Mouse (Mus musculus) intestine, embryonic 15.5 days (tissue): ENCODE results near the gene Ak2. TPM values are rescaled to one million over a fixed set of nuclear protein-coding genes. Genes with fewer than 3 reads are reported as not detected.
A peak's percentile ranks its signal among the peaks of the same experiment; 100 is the strongest.

Experiments
- ATAC-seq: fragments of 200-750 bp; cut with Nextera tagmentation; 2 replicates; pipeline ENCODE4 v1.8.0; 2017; ENCODE audit warnings: moderate TSS enrichment, moderate library complexity
- H3K27ac ChIP-seq: fragments of 300-500 bp; sonication (generic); 2 replicates; pipeline ENCODE4 v1.5.1; 2015; ENCODE audit warnings: mild to moderate bottlenecking, inconsistent platforms
- H3K27me3 ChIP-seq: fragments of 300-500 bp; sonication (generic); replicated peaks from 2 replicates; pipeline ENCODE4 v1.6.1; 2015; ENCODE audit warnings: inconsistent platforms
- H3K36me3 ChIP-seq: fragments of 300-500 bp; sonication (generic); 2 replicates; pipeline ENCODE4 v1.6.1; 2015; ENCODE audit warnings: inconsistent platforms
- H3K4me1 ChIP-seq: fragments of 300-500 bp; sonication (generic); replicated peaks from 2 replicates; pipeline ENCODE4 v1.6.1; 2015; ENCODE audit warnings: inconsistent platforms
- H3K4me2 ChIP-seq: fragments of 300-500 bp; sonication (generic); replicated peaks from 2 replicates; pipeline ENCODE4 v1.6.1; 2015; ENCODE audit warnings: mild to moderate bottlenecking, inconsistent platforms
- H3K4me3 ChIP-seq: fragments of 300-500 bp; sonication (generic); replicated peaks from 2 replicates; pipeline ENCODE4 v1.5.1; 2015; ENCODE audit warnings: inconsistent platforms
- H3K9ac ChIP-seq: fragments of 300-500 bp; sonication (generic); 2 replicates; pipeline ENCODE4 v1.6.1; 2015; ENCODE audit warnings: inconsistent platforms
- H3K9me3 ChIP-seq: fragments of 300-500 bp; sonication (generic); 2 replicates; pipeline ENCODE4 v1.6.1; 2016; ENCODE audit warnings: inconsistent platforms
- WGBS: fragments of 180-500 bp; shearing (Covaris S2); methylation state at CpG from one replicate; pipeline ENCODE4 v1.1.7; 2015; 5-methylcytosine and 5-hydroxymethylcytosine counted together
- polyA plus RNA-seq: library from polyadenylated mRNA; unstranded; fragments of >200 nt; fragmentation: Nextera tagmentation; extraction: Ambion mirVana; gene quantifications from 2 replicates; pipeline ENCODE4 v1.2.1, GENCODE M21; 2015

The Ak2 gene
- polyA plus RNA-seq, 1 experiment from 2014 or later, result 297 TPM

DNA sequence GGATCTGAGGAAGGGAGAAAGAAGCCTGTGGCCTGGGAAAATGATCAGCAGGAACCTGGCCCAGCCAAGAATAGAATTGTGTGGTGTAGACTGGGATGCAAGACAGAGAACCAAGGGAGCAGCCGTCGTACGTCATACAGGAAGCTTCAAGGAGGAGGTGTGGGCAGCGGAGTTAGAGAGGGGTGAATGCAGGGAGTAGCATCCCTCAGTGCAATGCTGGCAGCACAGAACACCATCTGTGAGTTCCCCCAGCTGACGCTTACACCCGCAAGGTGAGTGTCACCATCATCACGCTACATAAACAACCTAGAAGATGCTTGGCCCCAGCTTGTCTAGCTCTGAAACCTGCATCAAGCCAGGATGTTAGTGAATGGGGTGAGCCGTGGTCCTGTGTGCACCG is 28.0 kb downstream of the Ak2 start:
- Histone ChIP-seq H3K4me1 (peaks cover 17% of the 10 kb centered on the region), H3K4me2 (no peak overlapping the region), H3K9ac (no peak overlapping the region), H3K36me3 (no peaks in the 10 kb centered on the region), H3K4me3 (no peak overlapping the region), H3K27me3 (no peaks in the 10 kb centered on the region), H3K9me3 (no peaks in the 10 kb centered on the region), H3K27ac (no peak overlapping the region)
- no peak for ATAC-seq
- WGBS, result 71% methylated on average over 9 of the region's 9 CpGs

DNA sequence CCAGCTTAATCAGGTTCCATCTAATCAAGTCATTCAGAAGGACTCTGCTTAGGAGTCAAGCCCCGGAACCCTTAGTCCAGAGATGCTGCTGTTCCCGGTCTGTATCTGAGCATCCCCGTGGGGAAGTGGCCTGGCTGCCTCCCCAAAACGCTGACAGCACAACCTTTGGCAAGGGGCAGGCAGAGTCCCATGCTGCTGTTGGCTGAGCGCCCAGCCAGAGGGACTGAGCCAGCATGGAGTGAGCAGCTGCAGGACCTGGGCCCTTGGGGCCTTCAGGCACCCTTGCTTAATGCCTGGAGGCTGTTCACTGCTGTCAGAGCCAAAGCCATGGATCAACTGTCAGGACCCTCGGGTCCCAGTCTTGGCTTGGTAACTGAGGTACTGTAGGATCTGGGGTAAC is 28.7 kb downstream of the Ak2 start:
- H3K4me2 ChIP-seq, result no peak overlapping the region
- no peak overlapping the region for H3K4me3 ChIP-seq
- H3K27ac ChIP-seq, result no peak overlapping the region
- no peaks in the 10 kb centered on the region for H3K9me3 ChIP-seq
- no peak overlapping the region for H3K9ac ChIP-seq
- 50% methylated on average over 6 of the region's 6 CpGs for WGBS
- no peaks in the 10 kb centered on the region for H3K36me3 ChIP-seq
- H3K27me3 ChIP-seq, result no peaks in the 10 kb centered on the region
- peaks cover 21% of the 10 kb centered on the region for H3K4me1 ChIP-seq
- no peak for ATAC-seq

DNA sequence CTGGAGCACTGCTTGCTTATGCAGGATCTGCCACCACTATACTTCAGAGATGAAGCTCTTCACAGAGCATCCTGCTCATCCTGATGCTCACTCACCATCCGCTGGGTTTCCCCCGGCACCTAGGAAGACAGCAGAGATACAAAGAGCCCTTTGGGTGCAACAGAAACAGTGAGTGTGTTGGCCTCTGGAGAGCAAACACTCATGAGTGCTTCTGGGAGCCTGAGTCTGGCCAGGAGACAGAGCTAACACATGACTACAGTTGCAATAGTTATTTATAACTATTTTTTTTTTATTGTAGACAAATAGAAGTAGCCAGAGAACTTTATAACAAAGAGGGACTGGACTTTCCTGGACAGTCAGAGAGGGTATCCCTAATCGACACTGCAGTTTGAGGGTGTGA is 29.7 kb downstream of the Ak2 start:
- no peaks in the 10 kb centered on the region for H3K36me3 ChIP-seq
- WGBS, result 82% methylated on average over 3 of the region's 3 CpGs
- H3K4me1 ChIP-seq, result peaks cover 13% of the 10 kb centered on the region
- no peaks in the 10 kb centered on the region for H3K9me3 ChIP-seq
- no peaks in the 10 kb centered on the region for H3K27me3 ChIP-seq
- no peak overlapping the region for H3K4me3 ChIP-seq
- H3K27ac ChIP-seq, result no peak overlapping the region
- no peak for ATAC-seq
- H3K4me2 ChIP-seq, result no peak overlapping the region
- H3K9ac ChIP-seq, result no peak overlapping the region

DNA sequence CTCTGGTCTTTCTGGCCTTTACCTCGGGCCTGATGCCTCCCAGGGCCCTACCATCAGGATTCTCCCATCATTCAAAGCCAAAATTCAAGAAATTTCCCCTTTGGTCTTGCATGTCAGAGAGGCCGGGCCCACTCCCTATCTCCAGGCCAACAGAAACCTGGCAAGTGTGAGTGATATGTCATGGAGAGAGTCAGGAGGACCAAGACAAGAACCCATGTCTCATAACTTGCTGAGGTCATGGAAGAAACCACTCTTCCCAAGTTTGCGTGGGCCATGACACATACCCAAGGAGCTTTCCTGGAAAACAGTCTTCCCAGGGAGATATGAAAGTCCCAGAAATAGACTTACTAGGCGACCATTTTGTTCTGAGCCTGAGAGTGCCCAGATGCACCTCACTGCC is 30.1 kb downstream of the Ak2 start:
- Histone ChIP-seq H3K4me3 (no peak overlapping the region), H3K4me1 (peaks cover 11% of the 10 kb centered on the region; the same call in 1 of the 2 replicates), H3K36me3 (no peaks in the 10 kb centered on the region), H3K4me2 (no peak overlapping the region), H3K27ac (no peak overlapping the region), H3K9ac (no peak overlapping the region), H3K27me3 (no peaks in the 10 kb centered on the region), H3K9me3 (no peaks in the 10 kb centered on the region)
- WGBS, result 75% methylated on average over 4 of the region's 4 CpGs
- ATAC-seq, result no peak

DNA sequence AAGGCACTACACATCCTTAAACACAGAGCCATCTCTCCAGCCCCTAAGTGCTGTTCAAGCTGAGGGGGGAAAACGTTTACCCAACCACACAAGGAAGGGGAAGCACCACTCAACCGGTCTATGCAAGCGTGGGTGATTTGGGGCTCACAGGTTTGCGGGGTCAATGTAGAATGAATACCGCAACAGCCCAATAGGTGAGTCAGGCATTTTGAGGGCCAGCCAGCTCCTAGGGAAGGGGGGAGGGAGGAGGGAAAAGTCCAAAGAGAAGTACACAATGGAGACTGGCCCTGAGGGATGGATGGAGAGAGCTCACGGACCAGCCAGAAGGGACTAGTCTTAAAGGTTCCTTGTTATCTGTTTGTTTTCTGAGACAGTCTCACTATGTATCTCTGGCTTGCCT is 32.1 kb downstream of the Ak2 start:
- peaks cover 11% of the 10 kb centered on the region; the same call in 1 of the 2 replicates for H3K4me1 ChIP-seq

DNA sequence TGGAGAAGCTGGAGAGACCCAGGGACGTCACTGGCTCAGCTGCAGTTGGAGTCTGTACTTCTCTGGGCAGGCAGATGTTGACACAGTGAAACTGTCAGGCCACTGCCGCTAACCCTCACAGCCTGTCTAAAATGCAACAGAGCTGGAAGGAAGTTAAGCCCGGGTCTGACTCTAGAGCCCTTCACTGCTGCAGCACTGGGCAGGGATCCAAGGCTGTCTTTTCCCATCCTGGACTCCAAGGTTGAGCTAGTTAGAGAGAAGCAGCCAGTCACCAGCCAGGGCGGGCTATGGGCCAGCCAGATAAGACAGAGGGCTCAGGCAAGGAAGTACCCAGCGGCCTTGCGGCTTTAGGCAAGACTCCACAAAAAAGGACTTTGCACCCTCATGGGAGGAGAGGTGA is 33.0 kb downstream of the Ak2 start:
- Histone ChIP-seq H3K4me1 (peaks cover 11% of the 10 kb centered on the region; the same call in 1 of the 2 replicates), H3K27me3 (no peaks in the 10 kb centered on the region), H3K36me3 (no peaks in the 10 kb centered on the region), H3K9ac (no peak overlapping the region), H3K27ac (peak overlapping the region; percentile 41), H3K4me2 (peak overlapping the region; percentile 5; the same call in 1 of the 2 replicates), H3K9me3 (no peaks in the 10 kb centered on the region), H3K4me3 (no peak overlapping the region)
- 34% methylated on average over 6 of the region's 6 CpGs for WGBS
- peak; percentile 95 for ATAC-seq

More for the DNA sequence above, 32.1 kb downstream of the Ak2 start:
- Histone ChIP-seq H3K9ac (no peak overlapping the region), H3K36me3 (no peaks in the 10 kb centered on the region), H3K27me3 (no peaks in the 10 kb centered on the region), H3K27ac (no peak overlapping the region), H3K9me3 (no peaks in the 10 kb centered on the region), H3K4me3 (no peak overlapping the region), H3K4me2 (no peak overlapping the region)
- ATAC-seq, result no peak
- 80% methylated on average over 6 of the region's 6 CpGs for WGBS

DNA sequence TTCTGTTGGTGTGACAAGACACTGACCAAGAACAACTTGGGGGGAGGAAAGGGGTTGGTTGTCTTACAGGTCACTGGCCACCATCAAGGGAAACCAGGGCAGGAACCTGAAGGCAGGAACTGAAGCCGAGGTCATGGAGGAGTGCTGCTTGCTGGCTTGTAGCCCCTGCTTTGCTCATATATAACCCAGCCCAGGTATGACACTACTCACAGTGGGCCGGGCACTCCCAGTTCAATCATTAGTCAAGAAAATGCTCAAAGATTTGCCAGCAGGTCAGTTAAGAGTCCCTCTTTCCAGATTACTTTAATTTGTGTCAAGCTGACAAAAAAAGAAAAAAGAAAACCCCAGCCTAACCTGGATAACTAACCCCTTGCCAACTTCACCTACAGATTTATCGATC is 33.9 kb downstream of the Ak2 start:
- H3K27me3 ChIP-seq, result no peaks in the 10 kb centered on the region
- 91% methylated on average over 3 of the region's 3 CpGs for WGBS
- no peaks in the 10 kb centered on the region for H3K36me3 ChIP-seq
- no peak overlapping the region for H3K27ac ChIP-seq
- ATAC-seq, result no peak
- no peak overlapping the region for H3K4me3 ChIP-seq
- H3K9ac ChIP-seq, result no peak overlapping the region
- H3K9me3 ChIP-seq, result no peaks in the 10 kb centered on the region
- peaks cover 7% of the 10 kb centered on the region; the same call in 1 of the 2 replicates for H3K4me1 ChIP-seq
- no peak overlapping the region for H3K4me2 ChIP-seq

DNA sequence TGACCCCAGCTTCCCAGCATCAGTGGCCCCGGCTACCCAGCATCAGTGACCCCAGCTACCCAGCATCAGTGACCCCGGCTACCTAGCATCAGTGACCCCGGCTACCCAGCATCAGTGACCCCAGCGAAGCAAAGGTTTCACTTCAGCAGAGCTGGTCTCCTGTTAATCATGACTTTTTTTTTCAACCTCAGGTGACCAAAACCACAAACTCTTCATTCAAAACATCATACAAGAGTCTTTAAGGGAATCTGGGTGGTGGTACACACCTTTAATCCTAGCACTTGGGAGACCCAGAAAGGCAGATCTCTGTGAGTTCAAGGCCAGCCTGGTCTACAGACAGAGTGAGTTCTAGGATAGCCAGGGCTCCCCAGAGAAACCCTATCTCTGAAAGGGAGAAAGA is 39.0 kb downstream of the Ak2 start:
- Histone ChIP-seq H3K27ac (no peak overlapping the region), H3K4me2 (no peak overlapping the region), H3K9me3 (no peaks in the 10 kb centered on the region), H3K36me3 (no peaks in the 10 kb centered on the region), H3K9ac (no peak overlapping the region), H3K4me3 (no peak overlapping the region), H3K4me1 (peaks cover 20% of the 10 kb centered on the region), H3K27me3 (no peaks in the 10 kb centered on the region)
- 91% methylated on average over 4 of the region's 4 CpGs for WGBS
- ATAC-seq, result no peak

DNA sequence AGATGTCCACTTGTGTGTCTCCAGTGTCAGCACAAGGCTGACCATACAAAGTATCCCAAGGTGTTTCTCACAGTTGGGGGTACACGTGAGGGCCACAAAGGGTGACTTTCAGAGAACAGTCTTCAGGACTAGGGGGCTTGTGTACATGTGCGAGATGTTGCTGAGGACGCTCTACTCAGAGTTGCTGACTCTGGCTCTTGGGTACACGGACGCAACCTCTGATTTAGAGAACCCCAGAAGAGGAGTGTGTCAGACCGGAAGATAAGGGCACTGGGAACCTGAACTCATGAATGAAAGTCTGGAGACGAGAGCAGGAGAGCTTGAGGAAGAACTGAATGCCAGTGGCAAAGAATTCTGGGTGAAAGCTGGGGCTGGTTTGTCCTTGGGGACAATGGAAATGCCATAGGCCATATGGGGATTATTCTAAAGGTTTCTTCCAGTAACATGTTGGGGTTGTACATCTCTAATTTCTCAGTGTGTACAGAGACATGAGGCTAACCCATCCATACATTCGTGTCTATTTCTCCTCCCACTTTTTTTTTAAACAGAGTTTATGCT is 39.7 kb downstream of the Ak2 start:
- no peak for ATAC-seq
- no peak overlapping the region for H3K4me2 ChIP-seq
- WGBS, result 83% methylated on average over 8 of the region's 8 CpGs
- H3K4me3 ChIP-seq, result no peak overlapping the region
- no peaks in the 10 kb centered on the region for H3K36me3 ChIP-seq
- no peak overlapping the region for H3K9ac ChIP-seq
- peaks cover 24% of the 10 kb centered on the region for H3K4me1 ChIP-seq
- no peak overlapping the region for H3K27ac ChIP-seq
- no peaks in the 10 kb centered on the region for H3K9me3 ChIP-seq
- H3K27me3 ChIP-seq, result no peaks in the 10 kb centered on the region

DNA sequence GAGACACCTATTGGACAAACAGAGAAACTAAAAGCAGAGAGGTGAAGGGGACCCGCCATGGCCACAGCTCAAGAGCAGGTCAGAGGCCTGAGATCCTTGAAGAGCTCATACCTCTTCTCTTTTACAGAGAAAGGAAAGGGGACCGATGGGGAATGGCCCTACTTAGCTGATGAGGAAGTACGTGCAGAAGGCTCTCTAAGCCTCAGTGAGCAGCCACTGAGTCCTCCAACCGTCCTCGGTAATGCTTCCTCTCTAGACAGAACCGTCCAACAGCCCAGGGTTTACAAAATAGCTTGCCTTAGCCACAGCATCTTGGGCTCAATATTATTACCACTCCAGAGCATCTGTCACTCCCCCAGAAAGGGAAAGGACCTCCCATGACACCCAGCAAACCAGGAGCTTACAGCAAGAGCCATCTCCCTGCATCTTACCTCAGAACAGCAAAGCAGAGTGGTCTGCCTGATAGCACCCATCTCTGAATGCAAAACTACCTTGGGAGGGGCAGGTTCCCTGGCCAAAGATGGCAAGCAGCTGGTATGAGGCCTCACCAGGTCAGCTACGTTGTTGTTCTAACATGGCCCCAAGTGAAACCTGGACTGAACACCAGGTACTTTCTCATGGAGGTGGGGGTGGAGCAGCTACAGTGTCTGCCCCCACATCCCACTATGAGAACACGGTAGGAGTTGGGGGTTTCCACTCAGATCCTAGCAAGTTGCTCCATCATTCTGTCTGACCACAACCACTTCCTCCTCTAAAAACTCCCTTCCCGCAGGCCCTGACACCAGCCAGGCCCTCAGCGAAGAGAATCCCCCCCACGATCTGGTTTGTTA is 40.6 kb downstream of the Ak2 start:
- Histone ChIP-seq H3K9me3 (no peaks in the 10 kb centered on the region), H3K27me3 (no peaks in the 10 kb centered on the region), H3K4me2 (0 out of 2 replicates have a peak overlapping the region, but pooled peaks have one; percentile 44), H3K4me1 (peaks cover 24% of the 10 kb centered on the region), H3K4me3 (no peak overlapping the region), H3K36me3 (no peaks in the 10 kb centered on the region), H3K27ac (0 out of 2 replicates have a peak overlapping the region, but pooled peaks have one; percentile 11), H3K9ac (no peak overlapping the region)
- WGBS, result 66% methylated on average over 11 of the region's 11 CpGs
- no peak for ATAC-seq

DNA sequence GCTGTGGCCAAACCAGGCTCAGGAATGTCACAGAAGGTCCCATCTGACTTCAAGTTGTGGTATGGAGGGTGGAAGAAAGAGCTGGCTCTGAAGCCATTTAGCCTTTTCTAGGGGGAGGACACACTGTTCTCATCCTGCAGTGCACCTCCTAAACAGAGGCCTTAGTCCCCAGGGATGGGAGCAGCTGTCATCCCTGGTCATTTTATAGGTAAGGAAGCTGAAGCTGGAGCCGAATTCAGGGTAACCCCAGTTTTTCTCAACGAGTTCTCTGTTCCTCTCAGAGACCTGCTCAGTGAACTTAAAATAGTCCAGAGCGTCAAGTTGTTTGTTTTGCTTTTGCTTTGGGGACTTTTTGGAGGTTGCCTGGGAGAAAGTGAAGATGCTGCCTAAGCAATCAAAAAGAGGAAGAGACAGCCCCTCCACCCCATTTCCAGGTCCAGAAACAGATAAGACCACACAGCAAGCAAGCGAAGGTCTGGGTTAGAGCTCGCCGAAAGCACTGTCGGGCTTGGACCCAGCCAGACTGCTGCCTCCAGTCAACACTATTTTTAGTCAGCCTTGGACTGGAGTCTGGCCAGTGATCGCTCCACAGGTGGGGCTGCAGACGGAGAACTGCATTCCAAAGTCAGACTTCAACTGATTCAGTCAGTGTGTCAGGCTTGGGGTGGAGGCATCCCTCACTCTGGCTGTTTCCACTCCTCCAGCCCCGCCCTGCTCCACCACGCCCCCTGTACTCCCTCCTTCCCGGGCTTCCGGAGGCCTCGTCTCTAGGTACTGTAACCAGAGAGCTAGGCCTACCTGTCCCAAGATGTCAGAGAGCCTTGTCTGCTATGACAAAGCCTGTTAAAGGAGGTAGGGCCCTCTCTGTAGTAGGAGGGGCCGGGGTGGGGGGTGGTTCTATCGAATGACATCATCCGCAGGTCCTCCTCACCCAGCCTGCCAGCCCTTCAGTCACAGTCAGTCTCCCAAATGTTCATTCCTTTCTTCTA is 41.5 kb downstream of the Ak2 start:
- Histone ChIP-seq H3K27ac (peak overlapping the region; percentile 24), H3K4me3 (no peak overlapping the region), H3K9me3 (no peaks in the 10 kb centered on the region), H3K9ac (no peak overlapping the region), H3K27me3 (no peaks in the 10 kb centered on the region), H3K4me1 (peaks cover 24% of the 10 kb centered on the region), H3K4me2 (peak overlapping the region; percentile 44), H3K36me3 (no peaks in the 10 kb centered on the region)
- ATAC-seq, result peak; percentile 93
- 12% methylated on average over 17 of the region's 17 CpGs for WGBS

DNA sequence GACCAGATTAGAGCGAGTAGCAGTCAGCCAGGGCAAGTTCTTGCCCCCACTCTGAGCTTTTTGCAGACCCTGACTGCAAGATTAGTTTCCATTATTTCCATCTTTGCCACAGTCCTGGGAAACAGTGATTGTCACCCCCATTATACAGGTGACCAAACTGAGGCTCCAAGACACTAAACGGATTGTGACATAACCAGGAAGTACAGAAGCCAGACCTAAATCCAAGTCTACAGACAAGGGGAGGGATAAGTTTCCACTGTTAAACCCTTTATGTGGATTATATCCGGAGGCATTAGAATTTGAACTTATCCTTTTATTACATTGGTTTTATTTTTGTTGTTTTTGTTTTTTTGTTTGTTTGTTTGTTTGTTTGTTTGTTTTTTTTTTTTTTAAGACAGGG is 42.5 kb downstream of the Ak2 start:
- no peak overlapping the region for H3K4me2 ChIP-seq
- WGBS, result 87% methylated on average over 3 of the region's 3 CpGs
- no peaks in the 10 kb centered on the region for H3K27me3 ChIP-seq
- peaks cover 24% of the 10 kb centered on the region for H3K4me1 ChIP-seq
- no peak overlapping the region for H3K27ac ChIP-seq
- no peaks in the 10 kb centered on the region for H3K36me3 ChIP-seq
- ATAC-seq, result no peak
- no peak overlapping the region for H3K9ac ChIP-seq
- no peak overlapping the region for H3K4me3 ChIP-seq
- no peaks in the 10 kb centered on the region for H3K9me3 ChIP-seq
